Mouse (Mus musculus): ENCODE data around the gene Slc6a21. TPM values are rescaled to one million over a fixed set of nuclear protein-coding genes. Genes with fewer than 3 reads are reported as not detected.

Gene Slc6a21
- polyA plus RNA-seq, 1 experiment from 2014 or later, result not detected

Other genes with a start within 250 kb of the Slc6a21 start
- 16.1 and 19.2 TPM in 2 replicates for gene Prr12, start 224.6 kb upstream of the Slc6a21 start, polyA plus RNA-seq (2014; fragmentation: Nextera tagmentation; extraction: Ambion mirVana)
- gene Nosip, start 215.1 kb upstream of the Slc6a21 start, polyA plus RNA-seq (2014; fragmentation: Nextera tagmentation; extraction: Ambion mirVana), result 52.6 and 64.0 TPM in 2 replicates
- 14.2 and 18.4 TPM in 2 replicates for gene Prrg2, start 214.8 kb upstream of the Slc6a21 start, polyA plus RNA-seq (2014; fragmentation: Nextera tagmentation; extraction: Ambion mirVana)
- gene Rcn3, start 185.3 kb upstream of the Slc6a21 start, polyA plus RNA-seq (2014; fragmentation: Nextera tagmentation; extraction: Ambion mirVana), result 110 and 118 TPM in 2 replicates
- 7.1 and 7.3 TPM in 2 replicates for gene Fcgrt, start 173.7 kb upstream of the Slc6a21 start, polyA plus RNA-seq (2014; fragmentation: Nextera tagmentation; extraction: Ambion mirVana)
- 1,418 and 1,481 TPM in 2 replicates for gene Rps11, start 153.1 kb upstream of the Slc6a21 start, polyA plus RNA-seq (2014; fragmentation: Nextera tagmentation; extraction: Ambion mirVana)
- 1,136 and 1,164 TPM in 2 replicates for gene Rpl13a, start 148.8 kb upstream of the Slc6a21 start, polyA plus RNA-seq (2014; fragmentation: Nextera tagmentation; extraction: Ambion mirVana)
- 0.45 and 0.55 TPM in 2 replicates for gene Gm45713, start 141.3 kb upstream of the Slc6a21 start, polyA plus RNA-seq (2014; fragmentation: Nextera tagmentation; extraction: Ambion mirVana)
- gene Flt3l, start 141.1 kb upstream of the Slc6a21 start, polyA plus RNA-seq (2014; fragmentation: Nextera tagmentation; extraction: Ambion mirVana), result 1.2 and 1.8 TPM in 2 replicates
- gene Pih1d1, start 123.2 kb upstream of the Slc6a21 start, polyA plus RNA-seq (2014; fragmentation: Nextera tagmentation; extraction: Ambion mirVana), result 95.9 and 110 TPM in 2 replicates
- 44.0 and 44.1 TPM in 2 replicates for gene Aldh16a1, start 122.9 kb upstream of the Slc6a21 start, polyA plus RNA-seq (2014; fragmentation: Nextera tagmentation; extraction: Ambion mirVana)
- 3.6 and 4.6 TPM in 2 replicates for gene Slc17a7, start 113.6 kb upstream of the Slc6a21 start, polyA plus RNA-seq (2014; fragmentation: Nextera tagmentation; extraction: Ambion mirVana)
- gene Gfy, start 97.9 kb upstream of the Slc6a21 start, polyA plus RNA-seq (2014; fragmentation: Nextera tagmentation; extraction: Ambion mirVana), result 0.13 and 0.33 TPM in 2 replicates
- not detected in 2 replicates for gene Pth2, start 96.5 kb upstream of the Slc6a21 start, polyA plus RNA-seq (2014; fragmentation: Nextera tagmentation; extraction: Ambion mirVana)
- gene Ccdc155, start 72.6 kb upstream of the Slc6a21 start, polyA plus RNA-seq (2014; fragmentation: Nextera tagmentation; extraction: Ambion mirVana), result 0.83 and 0.90 TPM in 2 replicates
- gene Dkkl1, start 65.4 kb upstream of the Slc6a21 start, polyA plus RNA-seq (2014; fragmentation: Nextera tagmentation; extraction: Ambion mirVana), result 0.48 TPM in 1 of 2 replicates, not detected in the other
- 297 and 318 TPM in 2 replicates for gene Tead2, start 61.8 kb upstream of the Slc6a21 start, polyA plus RNA-seq (2014; fragmentation: Nextera tagmentation; extraction: Ambion mirVana)
- gene Cd37, start 38.4 kb upstream of the Slc6a21 start, polyA plus RNA-seq (2014; fragmentation: Nextera tagmentation; extraction: Ambion mirVana), result 0.60 and 1.1 TPM in 2 replicates
- 0.36 TPM in 1 of 2 replicates, not detected in the other for gene Slc6a16, start 36.4 kb upstream of the Slc6a21 start, polyA plus RNA-seq (2014; fragmentation: Nextera tagmentation; extraction: Ambion mirVana)
- 5.6 and 6.8 TPM in 2 replicates for gene Trpm4, start 56.3 kb downstream of the Slc6a21 start, polyA plus RNA-seq (2014; fragmentation: Nextera tagmentation; extraction: Ambion mirVana)
- not detected in 2 replicates for gene Hrc, start 57.8 kb downstream of the Slc6a21 start, polyA plus RNA-seq (2014; fragmentation: Nextera tagmentation; extraction: Ambion mirVana)
- gene Ppfia3, start 89.5 kb downstream of the Slc6a21 start, polyA plus RNA-seq (2014; fragmentation: Nextera tagmentation; extraction: Ambion mirVana), result 11.6 and 13.0 TPM in 2 replicates
- 0.48 and 1.5 TPM in 2 replicates for gene Lin7b, start 93.1 kb downstream of the Slc6a21 start, polyA plus RNA-seq (2014; fragmentation: Nextera tagmentation; extraction: Ambion mirVana)
- 79.8 and 87.9 TPM in 2 replicates for gene Snrnp70, start 118.2 kb downstream of the Slc6a21 start, polyA plus RNA-seq (2014; fragmentation: Nextera tagmentation; extraction: Ambion mirVana)
- gene Kcna7, start 128.1 kb downstream of the Slc6a21 start, polyA plus RNA-seq (2014; fragmentation: Nextera tagmentation; extraction: Ambion mirVana), result not detected in 2 replicates
- gene Ntf5, start 136.2 kb downstream of the Slc6a21 start, polyA plus RNA-seq (2014; fragmentation: Nextera tagmentation; extraction: Ambion mirVana), result 0.33 and 0.67 TPM in 2 replicates
- not detected in 2 replicates for gene Lhb, start 143.3 kb downstream of the Slc6a21 start, polyA plus RNA-seq (2014; fragmentation: Nextera tagmentation; extraction: Ambion mirVana)
- gene Gys1, start 157.3 kb downstream of the Slc6a21 start, polyA plus RNA-seq (2014; fragmentation: Nextera tagmentation; extraction: Ambion mirVana), result 37.0 and 37.6 TPM in 2 replicates
- gene Ruvbl2, start 160.6 kb downstream of the Slc6a21 start, polyA plus RNA-seq (2014; fragmentation: Nextera tagmentation; extraction: Ambion mirVana), result 175 and 183 TPM in 2 replicates
- 4,947 and 5,145 TPM in 2 replicates for gene Ftl1, start 182.4 kb downstream of the Slc6a21 start, polyA plus RNA-seq (2014; fragmentation: Nextera tagmentation; extraction: Ambion mirVana)
- 192 and 202 TPM in 2 replicates for gene Bax, start 189.4 kb downstream of the Slc6a21 start, polyA plus RNA-seq (2014; fragmentation: Nextera tagmentation; extraction: Ambion mirVana)
- gene Tulp2, start 204.4 kb downstream of the Slc6a21 start, polyA plus RNA-seq (2014; fragmentation: Nextera tagmentation; extraction: Ambion mirVana), result 0.13 and 0.29 TPM in 2 replicates
- gene Gm45808, start 209.3 kb downstream of the Slc6a21 start, polyA plus RNA-seq (2014; fragmentation: Nextera tagmentation; extraction: Ambion mirVana), result not detected in 2 replicates
- 4.3 and 4.6 TPM in 2 replicates for gene Dhdh, start 211.3 kb downstream of the Slc6a21 start, polyA plus RNA-seq (2014; fragmentation: Nextera tagmentation; extraction: Ambion mirVana)
- 90.4 and 109 TPM in 2 replicates for gene Nucb1, start 232.9 kb downstream of the Slc6a21 start, polyA plus RNA-seq (2014; fragmentation: Nextera tagmentation; extraction: Ambion mirVana)
- 17.4 and 17.8 TPM in 2 replicates for gene Ppp1r15a, start 248.8 kb downstream of the Slc6a21 start, polyA plus RNA-seq (2014; fragmentation: Nextera tagmentation; extraction: Ambion mirVana)
- gene Plekha4, start 248.8 kb downstream of the Slc6a21 start, polyA plus RNA-seq (2014; fragmentation: Nextera tagmentation; extraction: Ambion mirVana), result 0.80 and 1.5 TPM in 2 replicates